Mouse (Mus musculus): ENCODE measurements at regions not wholly inside any gene's neighbourhood (a gene's known extent, or its start where the extent isn't known, plus 50 kb on each side); places are given as distances from the start of the nearest gene placed in this dataset.
"Not testable (repeated sequence)": the region's sequence is repeated elsewhere in the genome, so short reads cannot be mapped to it uniquely, and the experiment has no call there.

DNA sequence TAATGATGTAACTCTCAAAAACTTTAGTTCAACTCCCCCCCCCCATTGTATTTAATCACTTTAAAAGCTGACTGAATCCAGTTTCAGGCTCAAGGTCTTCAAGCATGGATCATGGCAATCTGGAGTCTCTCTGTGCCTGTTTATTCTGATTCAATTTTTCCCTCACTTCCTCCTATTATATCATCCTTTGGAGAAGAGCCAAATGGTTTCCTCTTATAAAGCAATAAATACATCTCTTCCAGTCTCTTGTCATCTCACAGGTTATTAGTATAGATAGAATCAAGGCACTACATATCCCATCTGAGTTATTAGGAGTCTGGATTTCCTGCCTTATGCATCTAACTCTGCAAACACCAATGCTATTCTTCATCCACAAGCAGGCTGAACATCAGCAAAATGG lies 530.2 kb upstream of the Pdcd1 start:
- DNase-seq, result no peak
- intact Hi-C loops (cut with DNase I), result no loop called here

DNA sequence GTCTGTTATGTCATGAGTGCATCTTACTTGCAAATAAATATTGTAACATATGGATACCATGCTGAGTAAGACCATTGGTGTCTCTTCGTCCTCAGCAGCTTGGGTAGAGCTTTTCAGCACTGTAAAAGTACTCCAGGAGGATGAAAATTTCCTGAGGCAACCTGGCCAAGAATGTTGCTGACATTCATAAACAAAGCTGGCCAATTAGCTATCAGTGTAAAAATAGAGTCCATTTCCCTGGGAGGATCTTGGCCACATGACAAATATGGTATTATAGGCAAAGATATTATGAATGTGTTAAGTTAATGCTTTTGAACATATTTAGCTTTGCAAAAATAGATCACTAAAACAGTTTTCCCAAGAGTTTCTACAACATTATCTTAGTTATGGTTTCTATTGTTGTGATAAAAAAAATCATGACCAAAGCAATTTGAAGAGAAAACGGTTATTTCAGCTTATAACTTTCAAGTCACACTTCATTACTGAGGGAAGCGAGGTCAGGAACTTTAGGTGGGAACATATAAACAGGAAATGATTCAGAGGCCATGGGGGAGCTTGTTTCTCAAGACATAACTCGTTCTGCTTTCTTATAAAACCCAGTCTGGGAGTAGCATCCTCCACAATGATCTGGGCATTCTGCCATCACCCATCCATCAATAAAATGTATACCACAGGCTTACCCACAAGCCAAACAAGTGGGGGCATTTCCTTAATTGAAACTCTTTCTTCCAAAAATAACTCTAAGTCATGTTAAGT lies 529.5 kb upstream of the Pdcd1 start:
- DNase-seq, result peak; percentile 4 to 7
- intact Hi-C loops (cut with DNase I), result no loop called here

DNA sequence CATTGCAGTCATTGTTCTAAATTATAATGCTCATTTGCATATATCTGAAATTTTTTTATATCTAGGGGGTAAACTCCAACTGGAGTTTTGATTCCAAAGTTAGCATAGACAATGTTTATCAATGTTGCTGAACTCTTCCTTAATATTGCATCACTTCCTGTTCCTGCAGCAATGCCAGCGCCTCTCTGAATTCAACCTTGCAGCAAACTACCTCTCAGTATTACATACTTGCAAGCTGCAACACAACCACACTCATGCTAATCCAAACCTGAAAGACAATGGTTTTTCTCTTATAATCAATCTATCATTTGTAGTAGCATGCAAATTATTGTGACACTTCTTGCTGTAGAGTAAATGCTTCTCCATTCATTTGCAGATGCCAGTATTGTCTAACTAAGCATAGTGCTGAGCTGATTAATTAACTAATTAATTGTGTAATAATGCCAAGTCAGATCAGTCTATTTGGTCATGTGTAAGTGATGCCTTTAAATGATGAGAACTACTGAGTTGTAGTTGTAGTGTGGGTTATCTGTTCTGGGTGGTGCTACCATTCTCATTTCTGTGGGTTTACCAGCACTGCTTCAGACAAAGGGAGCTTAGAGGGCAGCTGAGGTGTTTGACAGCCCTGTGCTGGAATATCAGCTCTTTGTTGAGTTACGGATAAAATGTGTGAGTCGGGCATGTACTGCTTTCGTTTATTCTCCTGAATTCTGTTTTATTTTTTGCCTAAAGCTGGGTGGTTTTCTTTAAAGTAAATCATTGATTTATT lies 480.6 kb upstream of the Pdcd1 start:
- DNase-seq, result no peak
- intact Hi-C loops (cut with DNase I), result no loop called here

DNA sequence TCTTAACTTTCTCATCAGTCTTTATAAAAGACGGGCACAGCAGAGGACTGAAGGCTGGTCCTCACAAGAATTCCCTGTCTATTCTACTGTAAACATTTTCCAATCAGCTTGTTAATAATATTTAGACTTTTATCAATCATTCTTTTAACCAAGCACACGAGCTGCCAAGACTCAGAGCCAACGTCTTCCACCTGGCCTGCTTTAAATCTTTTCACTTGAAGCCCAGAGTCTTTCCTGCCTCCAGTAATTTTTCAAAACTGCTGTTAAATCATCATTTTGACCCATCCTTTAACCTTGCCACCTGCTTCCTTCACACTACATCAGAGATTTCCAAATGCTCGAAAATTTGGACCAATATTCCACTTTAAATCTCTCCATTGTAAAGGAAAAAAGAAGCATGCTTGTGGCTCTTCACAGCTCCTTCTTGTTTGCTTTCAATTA lies 451.7 kb upstream of the Pdcd1 start:
- DNase-seq, result no peak
- intact Hi-C loops (cut with DNase I), result no loop called here

DNA sequence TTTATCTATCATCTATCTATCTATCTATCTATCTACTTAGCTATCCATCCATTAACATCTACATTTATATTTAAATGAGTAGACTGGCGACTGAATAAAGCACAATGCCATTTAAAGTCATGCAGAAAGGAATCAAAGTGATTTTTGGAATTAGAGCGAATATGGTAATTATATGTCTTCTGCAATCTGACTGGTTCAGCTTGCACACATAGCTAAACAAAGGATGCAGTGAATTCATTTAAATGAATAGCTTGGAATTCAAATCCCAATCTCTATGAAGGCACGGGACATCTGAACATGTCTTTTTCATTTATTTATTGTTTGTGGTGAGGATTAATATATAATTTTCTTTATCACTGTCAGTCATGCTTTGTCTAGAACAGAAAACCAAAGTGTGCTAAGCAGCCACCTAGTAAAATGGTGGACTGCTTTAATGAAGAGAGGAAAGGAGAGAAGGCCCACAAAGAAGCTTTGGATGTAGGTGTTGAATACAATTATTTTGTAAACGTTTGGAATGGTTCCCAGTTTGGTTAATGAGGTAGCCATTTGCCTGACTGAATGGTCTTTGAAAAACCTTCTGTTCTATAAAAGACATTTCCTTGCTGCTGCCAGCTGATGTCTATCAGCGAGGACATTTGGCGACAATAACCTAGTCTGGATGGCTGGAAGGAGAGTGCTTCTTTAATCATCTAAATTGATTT lies 451.2 kb upstream of the Pdcd1 start:
- intact Hi-C loops (cut with DNase I), result no loop called here
- no peak for DNase-seq

DNA sequence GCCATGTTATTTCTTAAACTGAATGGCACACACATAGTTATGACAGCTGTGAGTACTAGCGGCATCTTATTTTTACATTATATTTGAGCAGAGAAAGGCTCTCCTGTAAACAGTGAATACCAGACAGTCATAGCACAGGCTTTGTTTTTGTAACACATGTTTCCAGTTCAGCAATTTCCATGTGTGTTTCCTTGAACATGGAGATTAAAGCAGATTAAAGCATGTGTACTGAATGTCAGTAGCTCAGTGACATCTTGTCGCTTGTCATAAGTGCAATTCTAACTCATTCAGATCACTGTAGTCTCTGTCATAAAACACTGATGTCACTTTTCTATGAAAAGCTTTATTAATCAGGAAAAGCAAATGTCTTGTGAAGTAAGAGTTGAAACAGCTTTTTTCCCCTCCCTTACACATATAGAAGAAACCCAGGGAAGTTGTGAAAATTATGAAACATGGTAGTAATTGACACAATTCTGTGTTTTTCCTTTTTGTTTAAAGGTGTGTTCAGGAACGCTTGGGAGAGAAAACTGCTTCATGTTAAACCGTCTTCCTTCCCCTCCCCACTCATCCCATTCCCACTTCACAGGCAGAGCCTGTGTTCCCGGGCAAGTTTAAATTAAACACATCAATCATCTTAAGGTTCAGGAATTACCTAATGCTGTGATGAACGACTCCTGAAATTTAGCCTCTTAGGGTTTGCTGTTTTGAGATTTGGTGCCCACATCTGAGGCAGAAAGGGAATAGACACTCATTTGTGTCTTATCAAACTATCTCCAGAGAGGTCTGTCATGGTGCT lies 449.9 kb upstream of the Pdcd1 start:
- intact Hi-C loops (cut with DNase I), result no loop called here
- no peak for DNase-seq

DNA sequence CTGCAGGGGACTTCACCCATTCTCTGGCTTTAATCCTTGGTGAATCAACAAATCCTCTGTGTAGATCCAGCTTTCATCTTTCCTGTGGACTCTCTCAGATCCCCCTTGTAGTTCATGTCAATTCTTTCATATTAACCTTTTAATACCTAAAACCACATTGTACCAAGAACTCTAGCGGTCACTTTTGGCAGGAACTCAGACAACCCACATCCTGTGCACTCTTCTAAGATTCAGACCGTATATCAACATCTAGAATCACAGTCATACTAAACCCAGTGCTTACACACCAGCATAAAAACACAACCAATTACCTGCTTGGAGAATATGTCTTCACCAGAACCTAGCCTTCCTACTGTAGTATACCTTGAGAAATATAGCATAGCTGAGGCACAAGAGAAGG lies 444.6 kb upstream of the Pdcd1 start:
- no peak for DNase-seq
- intact Hi-C loops (cut with DNase I), result no loop called here

DNA sequence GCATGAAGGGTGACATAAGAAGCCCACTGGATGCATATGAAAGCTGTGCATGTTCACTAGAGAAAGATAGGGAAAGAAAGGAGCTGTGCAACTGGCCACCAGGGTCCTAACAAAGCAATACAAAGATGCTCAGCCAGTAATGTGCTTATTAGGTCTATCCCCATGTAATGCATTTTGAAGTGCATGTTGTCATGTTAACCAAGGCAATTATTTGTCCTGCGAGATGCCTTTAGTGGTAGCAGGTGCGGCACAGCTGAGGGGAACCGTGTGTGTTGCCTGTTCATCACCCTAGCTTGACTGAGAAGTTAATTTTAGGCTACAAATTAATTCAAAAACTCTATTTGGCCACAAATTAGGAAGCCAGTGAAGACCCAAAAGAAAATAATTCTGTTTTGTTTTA lies 444.0 kb upstream of the Pdcd1 start:
- intact Hi-C loops (cut with DNase I), result no loop called here
- DNase-seq, result no peak

DNA sequence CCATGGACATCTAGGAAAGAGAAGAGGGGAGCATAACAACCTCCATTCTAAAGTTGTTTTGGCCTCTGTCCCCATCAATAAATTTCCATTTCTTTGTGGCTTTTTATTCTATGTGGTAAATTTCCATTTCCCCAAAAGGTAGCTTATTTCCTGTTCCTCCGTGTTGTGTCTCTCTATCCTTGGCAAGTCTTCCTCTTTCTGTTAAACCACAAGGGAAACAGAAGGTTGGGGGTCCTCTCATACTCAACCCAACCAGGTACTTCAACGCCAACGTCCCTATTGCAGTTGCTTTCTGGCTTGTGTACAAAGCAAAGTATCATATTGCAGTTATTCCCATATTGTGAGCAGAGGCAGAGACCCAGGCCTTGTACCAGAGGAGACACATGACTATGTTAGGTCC lies 434.7 kb upstream of the Pdcd1 start:
- intact Hi-C loops (cut with DNase I), result no loop called here
- DNase-seq, result no peak

DNA sequence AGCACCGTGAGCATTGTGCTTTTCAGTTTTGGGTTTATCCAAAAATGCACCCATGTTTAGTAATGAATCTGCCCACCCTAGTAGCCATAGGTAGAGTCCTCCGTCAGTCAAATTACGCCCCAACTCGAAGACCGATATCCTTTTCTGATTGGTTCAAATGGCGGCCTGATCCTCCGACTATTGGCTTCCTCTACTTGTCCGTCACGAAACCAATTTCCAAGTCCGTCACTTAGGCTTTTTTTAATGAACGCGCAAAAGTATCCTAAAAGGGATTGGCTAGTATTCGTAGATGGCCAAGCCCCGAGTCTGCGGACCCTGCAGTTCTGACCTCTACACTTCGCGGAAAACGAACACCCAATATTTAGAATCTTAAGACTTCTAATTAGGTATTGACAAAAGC lies 417.5 kb upstream of the Pdcd1 start:
- DNase-seq, result peak; percentile 51 to 59
- intact Hi-C loops (cut with DNase I), result not testable (repeated sequence)

DNA sequence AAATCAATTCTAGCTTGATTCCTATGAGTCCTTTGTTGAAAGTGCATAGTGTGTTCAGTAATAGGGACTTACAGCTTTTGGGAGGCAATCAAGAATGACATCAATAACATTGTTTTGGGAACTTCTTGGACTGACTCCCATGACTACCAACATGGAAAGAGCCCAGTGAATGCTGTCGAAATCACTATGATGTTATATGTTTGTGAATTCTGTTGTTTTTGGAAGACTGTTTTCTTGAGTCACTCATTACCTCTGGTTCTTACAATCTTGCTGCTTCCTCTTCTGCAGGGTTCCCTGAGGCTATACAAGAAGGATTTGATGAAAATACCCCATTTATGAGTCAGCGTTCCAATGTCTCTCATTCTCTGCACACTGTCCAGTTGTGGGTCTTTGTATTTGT lies 371.4 kb upstream of the Pdcd1 start:
- intact Hi-C loops (cut with DNase I), result no loop called here

DNA sequence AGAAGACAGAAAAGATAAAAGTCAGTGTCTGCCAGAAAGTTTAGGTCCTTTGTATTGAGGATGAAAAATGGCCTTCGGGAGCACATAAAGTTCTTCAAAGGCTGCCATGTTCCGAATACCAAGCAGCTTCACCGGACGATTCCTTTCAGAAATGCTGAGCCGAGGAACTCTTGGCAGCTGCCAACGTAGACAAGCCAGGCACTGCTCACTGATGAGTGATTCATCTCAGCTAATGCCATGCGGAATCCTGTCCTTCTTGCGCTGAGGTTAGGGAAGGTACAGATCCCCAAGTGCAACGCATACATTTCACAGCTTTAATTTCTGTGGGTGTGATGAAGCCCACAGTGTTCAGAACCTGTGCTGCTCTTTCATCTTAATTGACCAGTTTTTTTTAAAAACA lies 360.7 kb upstream of the Pdcd1 start:
- DNase-seq, result no peak
- intact Hi-C loops (cut with DNase I), result no loop called here

More for the DNA sequence above, 371.4 kb upstream of the Pdcd1 start:
- DNase-seq, result no peak

DNA sequence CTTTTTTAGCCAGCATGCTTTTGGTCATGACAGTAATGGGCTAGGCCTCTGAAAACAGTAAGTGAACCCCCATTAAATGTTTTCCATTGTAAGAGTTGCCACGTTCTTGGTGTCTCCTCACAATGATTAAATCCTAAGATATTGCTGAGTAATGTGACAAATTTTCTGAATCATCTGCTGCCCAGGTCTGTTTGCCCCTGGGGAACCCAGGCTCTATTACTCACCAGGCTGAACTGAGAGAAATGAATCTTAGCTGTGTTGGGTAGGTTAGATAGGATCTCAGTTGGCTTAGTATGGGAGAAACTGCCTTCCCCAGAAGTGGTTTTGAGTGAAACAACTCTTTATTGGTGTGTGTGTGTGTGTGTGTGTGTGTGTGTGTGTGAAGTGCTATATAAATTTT lies 314.3 kb upstream of the Pdcd1 start:
- intact Hi-C loops (cut with DNase I), result no loop called here

DNA sequence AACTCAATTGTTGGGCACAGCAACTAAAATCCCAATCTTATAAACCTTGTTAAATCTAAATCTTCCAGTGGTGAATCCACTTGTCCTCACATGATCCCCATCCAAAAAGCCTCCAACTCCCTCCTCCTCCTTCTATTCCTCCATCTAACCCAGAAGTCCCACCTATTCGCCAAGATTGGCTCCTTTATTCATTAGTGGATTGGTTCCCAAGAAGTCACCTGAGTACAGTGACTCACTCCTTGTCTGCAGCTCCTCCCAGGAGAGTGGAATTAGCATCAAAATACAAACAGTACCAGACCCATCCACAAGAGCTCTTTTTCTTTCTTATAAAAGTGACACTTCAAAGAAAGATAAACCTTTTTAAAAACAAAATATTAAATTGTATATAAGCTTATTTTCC lies 304.6 kb upstream of the Pdcd1 start:
- intact Hi-C loops (cut with DNase I), result no loop called here
- DNase-seq, result no peak

More for the DNA sequence above, 314.3 kb upstream of the Pdcd1 start:
- no peak for DNase-seq

DNA sequence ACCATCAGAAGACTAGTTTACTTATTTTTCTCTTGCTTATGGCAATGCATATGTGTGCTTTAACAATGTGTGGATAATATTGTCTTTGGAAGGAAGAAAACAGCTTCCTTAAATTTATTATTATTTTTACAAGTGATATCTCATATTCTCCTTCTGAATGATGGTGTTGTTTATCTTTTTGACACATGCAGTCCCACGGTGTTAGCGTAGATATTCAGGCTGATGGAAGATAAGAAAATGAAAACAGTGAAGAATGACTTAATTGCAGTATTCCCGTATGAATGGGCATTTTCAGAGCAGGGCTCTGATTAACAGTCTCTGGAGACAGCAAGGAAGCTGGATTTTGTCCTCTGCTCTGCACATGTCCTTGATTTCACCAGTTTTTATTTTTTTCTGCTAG lies 303.5 kb upstream of the Pdcd1 start:
- no peak for DNase-seq
- intact Hi-C loops (cut with DNase I), result no loop called here

DNA sequence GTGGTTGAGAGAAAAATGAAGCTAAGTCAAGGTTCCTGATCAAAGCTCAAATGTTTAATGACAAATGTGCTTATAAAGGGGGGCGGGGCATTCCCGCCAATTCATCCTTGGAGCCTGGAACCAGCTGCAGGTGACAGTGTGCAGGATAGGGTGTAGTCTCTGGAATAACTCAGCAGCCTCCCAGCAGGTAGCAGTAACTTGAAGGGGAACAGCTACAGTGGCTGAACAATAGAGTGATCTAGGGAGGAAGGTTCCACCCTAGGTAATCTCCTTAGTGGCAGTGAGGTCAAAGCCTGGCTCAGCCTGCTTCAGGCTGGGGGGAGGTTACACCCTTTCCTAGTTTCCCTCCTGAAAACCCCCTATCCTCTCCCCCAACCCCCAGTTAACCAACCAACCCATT lies 290.2 kb upstream of the Pdcd1 start:
- intact Hi-C loops (cut with DNase I), result no loop called here
- no peak for DNase-seq

DNA sequence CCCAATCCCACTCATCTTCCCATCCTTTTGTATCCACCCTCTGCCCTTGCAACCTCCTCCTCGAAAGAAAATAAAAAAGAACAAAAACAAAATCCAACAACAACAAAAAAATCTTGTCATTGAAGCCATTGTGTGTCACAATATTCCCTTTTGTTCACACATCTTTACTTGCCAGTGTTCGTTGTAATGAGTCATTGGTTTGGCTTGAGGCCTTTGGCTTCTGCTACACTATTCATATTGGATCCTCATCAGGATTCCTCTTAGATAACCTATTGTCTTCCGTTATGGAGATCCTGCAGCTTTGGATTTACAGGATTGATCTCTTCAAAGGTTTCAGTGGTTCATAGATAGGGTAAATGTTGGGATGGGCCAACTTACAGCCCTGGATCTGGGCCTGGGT lies 288.9 kb upstream of the Pdcd1 start:
- intact Hi-C loops (cut with DNase I), result no loop called here
- no peak for DNase-seq

DNA sequence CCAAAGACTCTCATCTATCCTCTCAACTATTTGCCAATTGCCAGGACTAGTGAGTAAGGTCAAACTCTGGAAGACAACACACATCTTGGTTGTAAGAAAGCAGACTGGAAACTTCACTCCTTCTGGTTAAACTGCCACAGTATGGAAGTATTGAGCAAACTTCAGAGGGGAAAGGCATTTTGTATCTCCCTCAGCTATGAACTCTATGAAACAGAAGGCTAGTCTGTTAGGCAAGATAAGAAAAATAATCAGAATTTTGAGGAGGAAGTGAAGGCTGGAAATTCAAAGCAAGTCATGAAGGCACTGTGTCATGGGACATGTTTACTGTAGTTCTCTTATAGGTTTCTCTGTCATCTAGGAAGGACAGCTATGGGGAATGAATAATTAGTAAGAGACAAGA lies 265.7 kb upstream of the Pdcd1 start:
- DNase-seq, result no peak
- intact Hi-C loops (cut with DNase I), result no loop called here

DNA sequence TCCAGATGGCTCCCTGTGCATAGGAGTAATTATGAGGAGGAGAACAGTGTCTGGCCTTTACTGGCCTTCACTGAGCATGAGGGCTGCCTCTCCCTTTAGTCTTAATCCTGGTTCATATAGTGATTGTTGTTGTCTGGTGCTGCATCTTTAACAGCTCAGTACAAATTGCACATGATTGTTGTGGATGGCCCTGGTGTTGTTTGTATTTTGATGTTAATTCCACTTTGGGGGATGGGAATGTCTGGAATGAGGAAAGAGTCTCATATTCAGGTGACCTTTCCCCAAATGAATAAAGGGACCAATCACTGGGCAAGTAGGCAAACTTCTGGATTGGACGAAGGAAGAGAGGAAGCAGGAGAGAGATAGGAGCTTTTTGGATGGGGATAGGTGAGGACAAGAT lies 246.0 kb upstream of the Pdcd1 start:
- no peak for DNase-seq
- intact Hi-C loops (cut with DNase I), result no loop called here

DNA sequence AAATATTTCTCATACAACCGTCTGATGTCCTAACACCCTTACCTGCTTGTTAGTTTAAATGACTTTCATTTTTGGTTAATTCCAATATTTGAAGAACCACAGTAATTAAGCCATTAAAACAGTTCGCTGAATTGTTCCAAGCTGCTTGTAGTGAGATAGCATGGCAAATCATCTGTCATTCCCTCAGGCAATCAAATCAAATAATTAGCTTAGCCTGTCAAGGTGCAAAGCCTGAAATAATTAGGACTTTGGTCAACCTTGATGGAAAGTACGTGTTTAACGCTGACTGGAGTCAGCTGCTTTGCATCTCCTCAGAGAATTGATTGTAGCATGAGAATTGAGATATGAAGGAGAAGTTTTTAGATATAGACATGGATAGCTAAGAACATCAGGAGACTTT lies 220.2 kb upstream of the Pdcd1 start:
- no peak for DNase-seq
- intact Hi-C loops (cut with DNase I), result no loop called here

DNA sequence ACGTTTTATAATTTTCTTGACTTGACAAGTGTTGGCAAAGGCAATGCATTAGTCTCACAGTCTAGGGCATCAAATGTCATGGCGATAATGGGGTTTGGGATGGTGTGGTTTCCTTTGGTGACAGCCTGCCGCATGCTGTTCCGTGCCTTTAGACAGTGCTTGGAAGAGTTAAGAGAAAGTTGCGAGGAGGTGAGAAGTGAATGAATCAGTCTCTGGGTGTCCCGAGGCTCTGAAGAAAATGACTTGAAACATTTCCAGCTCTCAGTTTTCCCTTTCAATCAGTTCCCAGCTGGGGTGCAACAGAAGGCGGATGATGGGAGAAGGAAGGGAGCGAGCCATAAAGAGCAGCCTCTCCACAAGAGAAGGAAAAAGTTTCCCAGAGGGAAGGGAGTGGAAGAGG lies 211.0 kb upstream of the Pdcd1 start:
- intact Hi-C loops (cut with DNase I), result no loop called here
- DNase-seq, result no peak

All from heart, postnatal 10 days (tissue).